Comparison of ENCODE assay signal across 25 mouse cellular contexts in genomic region chr10:117281381-117281920, GRCm38 (mm10). TPM values are rescaled to one million over a fixed set of nuclear protein-coding genes. Genes with fewer than 3 reads are reported as not detected.
A peak's percentile ranks its signal among the peaks of the same experiment; 100 is the strongest.
DNase-seq lines count a peak whose midpoint lies in the region; ATAC-seq lines count a peak whose summit lies in the region.
"Had no signal": no experiment of that assay in that cellular context is flagged by ENCODE, and none has a peak within 500 bp of the region (broad histone marks: within the 10 kb centered on the region; RNA-seq: fewer than 3 reads in every experiment).

No protein-coding gene starts in this region.

- peaks cover 22% of the 10 kb centered on the region for H3K4me1 ChIP-seq in heart, embryonic 13.5 days
- H3K4me1 ChIP-seq in liver, embryonic 13.5 days (replicated peaks), result no peaks in the 10 kb centered on the region
- peaks cover 73% of the 10 kb centered on the region for H3K4me1 ChIP-seq in megakaryocyte, embryonic 14.5 days
- no peaks in the 10 kb centered on the region for H3K4me1 ChIP-seq in forebrain, embryonic 10.5 days
- H3K4me1 ChIP-seq: hindbrain, embryonic 15.5 days; midbrain, embryonic 13.5 days; neural tube, embryonic 13.5 days had no signal

- H3K9ac ChIP-seq in heart, embryonic 13.5 days, result no peak overlapping the region; the same call in 1 of the 2 replicates
- no peak overlapping the region for H3K9ac ChIP-seq in liver, embryonic 13.5 days
- H3K9ac ChIP-seq: forebrain, postnatal 0 days; hindbrain, embryonic 15.5 days; midbrain, embryonic 13.5 days; neural tube, embryonic 13.5 days had no signal

- no peaks in the 10 kb centered on the region for H3K36me3 ChIP-seq in heart, embryonic 13.5 days
- no peaks in the 10 kb centered on the region for H3K36me3 ChIP-seq in liver, embryonic 13.5 days
- peaks cover 26% of the 10 kb centered on the region for H3K36me3 ChIP-seq in megakaryocyte, embryonic 14.5 days (replicated peaks; ENCODE audit: low read length)
- no peaks in the 10 kb centered on the region for H3K36me3 ChIP-seq in forebrain, embryonic 10.5 days (replicated peaks)
- H3K36me3 ChIP-seq: hindbrain, embryonic 15.5 days; midbrain, embryonic 13.5 days; neural tube, embryonic 13.5 days had no signal

- H3K4me3 ChIP-seq in heart, embryonic 13.5 days, result no peak overlapping the region
- H3K4me3 ChIP-seq in liver, embryonic 13.5 days (replicated peaks), result peak overlapping the region; percentile 11; the same call in 1 of the 2 replicates
- H3K4me3 ChIP-seq in megakaryocyte, embryonic 14.5 days (replicated peaks), result peak overlapping the region; percentile 89
- H3K4me3 ChIP-seq in forebrain, embryonic 10.5 days, result no peak overlapping the region
- H3K4me3 ChIP-seq: hindbrain, embryonic 15.5 days; midbrain, embryonic 13.5 days; neural tube, embryonic 13.5 days had no signal

- H3K27ac ChIP-seq in heart, embryonic 13.5 days (replicated peaks), result 0 out of 2 replicates have a peak overlapping the region, but pooled peaks have one; percentile 3
- H3K27ac ChIP-seq in liver, embryonic 13.5 days, result no peak overlapping the region
- no peak overlapping the region for H3K27ac ChIP-seq in forebrain, embryonic 10.5 days
- H3K27ac ChIP-seq: hindbrain, embryonic 15.5 days; kidney, postnatal 0 days; midbrain, embryonic 13.5 days; neural tube, embryonic 13.5 days had no signal

- ATAC-seq in heart, embryonic 13.5 days (ENCODE audit: extremely low read depth, insufficient number of reproducible peaks, low FRiP score, low TSS enrichment), result no peak
- ATAC-seq in liver, embryonic 13.5 days (ENCODE audit: low read depth), result no peak
- ATAC-seq in megakaryocyte progenitor cell, adult 5-6 weeks (replicated peaks; ENCODE audit: poor library complexity), result no peak
- ATAC-seq: forebrain, postnatal 0 days; midbrain, embryonic 13.5 days had no signal

- H3K4me2 ChIP-seq in heart, embryonic 13.5 days, result no peak overlapping the region
- peak overlapping the region; percentile 9; the same call in 1 of the 2 replicates for H3K4me2 ChIP-seq in liver, embryonic 13.5 days
- H3K4me2 ChIP-seq: hindbrain, embryonic 15.5 days; midbrain, embryonic 13.5 days; neural tube, embryonic 13.5 days had no signal

- no peak for DNase-seq in heart, adult 8-10 months (ENCODE audit: low spot score)
- DNase-seq in adipocyte (ENCODE audit: low spot score), result peak; percentile 95
- DNase-seq in liver, embryonic 13.5 days, result no peak
- DNase-seq in left cerebral cortex, adult 18-20 months (ENCODE audit: low spot score in 2 of 2), result no peak
- no peak for DNase-seq in forebrain, embryonic 10.5 days (ENCODE audit: extremely low spot score, low spot score)
- DNase-seq: forebrain, postnatal 0 days; kidney, adult 18-20 months; layer of hippocampus, postnatal 36 days; right cerebral cortex, adult 18-20 months had no signal

- no peaks in the 10 kb centered on the region for H3K9me3 ChIP-seq in heart, embryonic 13.5 days
- H3K9me3 ChIP-seq in liver, embryonic 13.5 days (replicated peaks), result no peaks in the 10 kb centered on the region
- H3K9me3 ChIP-seq in megakaryocyte, embryonic 14.5 days, result no peaks in the 10 kb centered on the region
- no peaks in the 10 kb centered on the region for H3K9me3 ChIP-seq in forebrain, embryonic 10.5 days
- H3K9me3 ChIP-seq: hindbrain, embryonic 15.5 days; midbrain, embryonic 13.5 days; neural tube, embryonic 13.5 days had no signal

- 74% methylated on average over 7 of the region's 7 CpGs for WGBS in heart, embryonic 13.5 days
- 61% methylated on average over 7 of the region's 7 CpGs for WGBS in liver, embryonic 13.5 days (ENCODE audit: insufficient replicate concordance)
- 89% methylated on average over 7 of the region's 7 CpGs for WGBS in forebrain, embryonic 10.5 days

- H3K27me3 ChIP-seq in heart, embryonic 13.5 days (replicated peaks), result peaks cover 18% of the 10 kb centered on the region
- no peaks in the 10 kb centered on the region for H3K27me3 ChIP-seq in liver, embryonic 13.5 days
- H3K27me3 ChIP-seq in megakaryocyte, embryonic 14.5 days (replicated peaks), result no peaks in the 10 kb centered on the region
- no peaks in the 10 kb centered on the region for H3K27me3 ChIP-seq in forebrain, embryonic 10.5 days (ENCODE audit: poor library complexity, severe bottlenecking)
- H3K27me3 ChIP-seq: hindbrain, embryonic 15.5 days; midbrain, embryonic 13.5 days; neural tube, embryonic 13.5 days had no signal

RNA-seq across cellular contexts. Expression of gene Lyz2, which starts 0.7 kb away (rescaled TPM):
- polyA plus RNA-seq in heart, embryonic 13.5 days (2015; fragmentation: Nextera tagmentation; extraction: Ambion mirVana), result 90.5 and 115 TPM in 2 replicates
- 100 to 1,000 TPM in 2 of 4 experiments, 10 to 100 TPM in 2; 93.6 to 253 (median 102) TPM for total RNA-seq in heart, adult 8-10 months (2022)
- polyA plus RNA-seq in liver, embryonic 13.5 days (2015; fragmentation: Nextera tagmentation; extraction: Ambion mirVana), result 150 and 159 TPM in 2 replicates
- 5.8 and 101 TPM in 2 replicates for polyA plus RNA-seq in megakaryocyte, embryonic 14.5 days (2012; ENCODE audit: insufficient read depth, low replicate concordance)
- 10 to 100 TPM; 18.8 to 20.3 TPM for total RNA-seq in left cerebral cortex, adult 18-20 months (2021)
- total RNA-seq in megakaryocyte progenitor cell, adult 5-6 weeks (2015), result 545 and 765 TPM in 2 replicates
- 600 and 820 TPM in 2 replicates for total RNA-seq in megakaryocyte progenitor cell, adult 5-6 weeks (2017)
- 8.4 and 10.0 TPM in 2 replicates for polyA plus RNA-seq in forebrain, embryonic 10.5 days (2016; fragmentation: Nextera tagmentation; extraction: Ambion mirVana)
- total RNA-seq: MEL had no signal

RNA-seq across cellular contexts. Expression of gene Lyz1, which starts 11.2 kb away (rescaled TPM):
- 8.6 and 12.2 TPM in 2 replicates for polyA plus RNA-seq in heart, embryonic 13.5 days (2015; fragmentation: Nextera tagmentation; extraction: Ambion mirVana)
- 10 to 100 TPM in 2 of 4 experiments, 1 to 10 TPM in 2; 8.1 to 25.8 (median 9.5) TPM for total RNA-seq in heart, adult 8-10 months (2022)
- not detected in 2 replicates for polyA plus RNA-seq in liver, embryonic 13.5 days (2015; fragmentation: Nextera tagmentation; extraction: Ambion mirVana)
- polyA plus RNA-seq in megakaryocyte, embryonic 14.5 days (2012; ENCODE audit: insufficient read depth, low replicate concordance), result not detected in 2 replicates
- 1 to 10 TPM; 1.7 to 2.2 TPM for total RNA-seq in left cerebral cortex, adult 18-20 months (2021)
- not detected in 2 replicates for total RNA-seq in megakaryocyte progenitor cell, adult 5-6 weeks (2015)
- 0.33 TPM in 1 of 2 replicates, not detected in the other for total RNA-seq in megakaryocyte progenitor cell, adult 5-6 weeks (2017)
- not detected in 2 replicates for polyA plus RNA-seq in forebrain, embryonic 10.5 days (2016; fragmentation: Nextera tagmentation; extraction: Ambion mirVana)
- total RNA-seq: CH12.LX; forebrain, postnatal 0 days; MEL had no signal
- polyA plus RNA-seq: hindbrain, embryonic 15.5 days; midbrain, embryonic 13.5 days had no signal

RNA-seq across cellular contexts. Expression of gene 9530003J23Rik, which starts 42.9 kb away (rescaled TPM):
- polyA plus RNA-seq in heart, embryonic 13.5 days (2015; fragmentation: Nextera tagmentation; extraction: Ambion mirVana), result not detected in 2 replicates
- total RNA-seq in heart, adult 8-10 months (2022), result not detected
- not detected in 2 replicates for polyA plus RNA-seq in liver, embryonic 13.5 days (2015; fragmentation: Nextera tagmentation; extraction: Ambion mirVana)
- polyA plus RNA-seq in megakaryocyte, embryonic 14.5 days (2012; ENCODE audit: insufficient read depth, low replicate concordance), result not detected in 2 replicates
- total RNA-seq in left cerebral cortex, adult 18-20 months (2021), result not detected
- not detected in 2 replicates for total RNA-seq in megakaryocyte progenitor cell, adult 5-6 weeks (2015)
- not detected in 2 replicates for total RNA-seq in megakaryocyte progenitor cell, adult 5-6 weeks (2017)
- polyA plus RNA-seq in forebrain, embryonic 10.5 days (2016; fragmentation: Nextera tagmentation; extraction: Ambion mirVana), result not detected in 2 replicates
- total RNA-seq: CH12.LX; forebrain, postnatal 0 days; heart, postnatal 36 days; layer of hippocampus, adult 18-20 months; layer of hippocampus, postnatal 36 days; left cerebral cortex, postnatal 25 days; MEL had no signal
- polyA plus RNA-seq: embryonic facial prominence, embryonic 14.5 days; heart, embryonic 14.5 days; hindbrain, embryonic 15.5 days; kidney, postnatal 0 days; limb, embryonic 14.5 days; midbrain, embryonic 13.5 days; neural tube, embryonic 13.5 days; spleen, adult 2 months had no signal

RNA-seq across cellular contexts. Expression of gene Yeats4, which starts 57.1 kb away (rescaled TPM):
- 46.6 and 54.1 TPM in 2 replicates for polyA plus RNA-seq in heart, embryonic 13.5 days (2015; fragmentation: Nextera tagmentation; extraction: Ambion mirVana)
- 10 to 100 TPM; 25.6 to 32.7 (median 26.6) TPM for total RNA-seq in heart, adult 8-10 months (2022)
- 49.2 and 56.2 TPM in 2 replicates for polyA plus RNA-seq in liver, embryonic 13.5 days (2015; fragmentation: Nextera tagmentation; extraction: Ambion mirVana)
- 92.2 and 109 TPM in 2 replicates for polyA plus RNA-seq in megakaryocyte, embryonic 14.5 days (2012; ENCODE audit: insufficient read depth, low replicate concordance)
- total RNA-seq in left cerebral cortex, adult 18-20 months (2021), result 10 to 100 TPM; 47.1 to 50.0 TPM
- 67.5 and 68.1 TPM in 2 replicates for total RNA-seq in megakaryocyte progenitor cell, adult 5-6 weeks (2015)
- 109 and 137 TPM in 2 replicates for total RNA-seq in megakaryocyte progenitor cell, adult 5-6 weeks (2017)
- 122 and 123 TPM in 2 replicates for polyA plus RNA-seq in forebrain, embryonic 10.5 days (2016; fragmentation: Nextera tagmentation; extraction: Ambion mirVana)

Comparison
In these comparisons a context has a peak if more than half of its experiments do, and no peak if none do; other contexts are left out.
1. H3K4me3 ChIP-seq: peak in liver, embryonic 13.5 days (single experiment) and megakaryocyte, embryonic 14.5 days (single experiment); none in heart, embryonic 13.5 days (single experiment) and forebrain, embryonic 10.5 days (single experiment).